15 mouse cellular contexts compared by ENCODE assay signal in genomic region chr2:70642971-70643565, GRCm38 (mm10). TPM values are rescaled to one million over a fixed set of nuclear protein-coding genes. Genes with fewer than 3 reads are reported as not detected.
DNase-seq lines count a peak whose midpoint lies in the region; ATAC-seq and TF ChIP-seq lines count a peak whose summit lies in the region.
"Had no signal": no experiment of that assay in that cellular context is flagged by ENCODE, and none has a peak within 500 bp of the region (broad histone marks: within the 10 kb centered on the region; RNA-seq: fewer than 3 reads in every experiment).

No protein-coding gene starts in this region.

- no peak for TF ChIP-seq CTCF in gastrocnemius, adult 2 months (IDR thresholded peaks at IDR 0.05)
- TF ChIP-seq CTCF in lung, embryonic 14.5 days (IDR thresholded peaks at IDR 0.05; ENCODE audit: low read depth): no peak

- H3K27me3 ChIP-seq in lung, embryonic 14.5 days (ENCODE audit: insufficient read depth, low read length): no peaks in the 10 kb centered on the region
- no peaks in the 10 kb centered on the region for H3K27me3 ChIP-seq in midbrain, embryonic 14.5 days (ENCODE audit: control insufficient read depth, insufficient read depth, low read length)
- H3K27me3 ChIP-seq: Patski had no signal

- H3K36me3 ChIP-seq in lung, embryonic 14.5 days (ENCODE audit: insufficient read depth): no peaks in the 10 kb centered on the region
- H3K36me3 ChIP-seq in midbrain, embryonic 14.5 days (ENCODE audit: control insufficient read depth, insufficient read depth, low read length): no peaks in the 10 kb centered on the region
- H3K36me3 ChIP-seq: limb, embryonic 10.5 days had no signal

- no peak for ATAC-seq in lung, embryonic 14.5 days (ENCODE audit: insufficient read depth)
- no peak for ATAC-seq in midbrain, embryonic 14.5 days (ENCODE audit: low FRiP score, low TSS enrichment)
- no peak for ATAC-seq in megakaryocyte, adult 5-6 weeks (ENCODE audit: poor library complexity, severe bottlenecking)
- ATAC-seq: intestine, postnatal 0 days; Patski had no signal

- H3K27ac ChIP-seq in gastrocnemius, adult 2 months: peak overlapping the region; percentile 56; the same call in 1 of the 2 replicates
- H3K27ac ChIP-seq in lung, embryonic 14.5 days (ENCODE audit: low read depth): no peak overlapping the region
- no peak overlapping the region for H3K27ac ChIP-seq in midbrain, embryonic 14.5 days (replicated peaks; ENCODE audit: low read depth, low read length)
- H3K27ac ChIP-seq: limb, embryonic 10.5 days had no signal

- no peak overlapping the region; the same call in 1 of the 2 replicates for H3K4me3 ChIP-seq in gastrocnemius, adult 2 months
- H3K4me3 ChIP-seq in lung, embryonic 14.5 days (ENCODE audit: low read depth, low read length): no peak overlapping the region
- H3K4me3 ChIP-seq in midbrain, embryonic 14.5 days (replicated peaks; ENCODE audit: low read depth, low read length): no peak overlapping the region
- H3K4me3 ChIP-seq: erythroblast, embryonic 14.5 days; limb, embryonic 10.5 days had no signal

- DNase-seq in gastrocnemius, adult 2 months: peak; percentile 22
- no peak for DNase-seq in gastrocnemius, postnatal 10 days
- DNase-seq in lung, embryonic 14.5 days: peak; percentile 44
- no peak for DNase-seq in lung, adult 18-20 months
- DNase-seq in embryo, embryonic 10.5 days (ENCODE audit: low spot score): peak; percentile 46
- peak; percentile 29 for DNase-seq in midbrain, embryonic 14.5 days
- DNase-seq in left cerebral cortex, adult 8-10 months (ENCODE audit: low spot score in 2 of 2): no peak
- DNase-seq: cerebellum, postnatal 25 days; right cerebral cortex, postnatal 4 days had no signal

- intact Hi-C loops in gastrocnemius, adult 2 months (cut with DNase I): no loop called here

- WGBS in lung, embryonic 14.5 days: 50% methylated on average over 16 of the region's 16 CpGs
- WGBS in midbrain, embryonic 14.5 days: 60% methylated on average over 16 of the region's 16 CpGs

- H3K4me2 ChIP-seq in lung, embryonic 14.5 days: no peak overlapping the region
- H3K4me2 ChIP-seq in midbrain, embryonic 14.5 days (ENCODE audit: low read length): no peak overlapping the region

- no peak overlapping the region for H3K9ac ChIP-seq in lung, embryonic 14.5 days
- no peak overlapping the region for H3K9ac ChIP-seq in midbrain, embryonic 14.5 days (replicated peaks; ENCODE audit: low read length)

- H3K4me1 ChIP-seq in lung, embryonic 14.5 days (ENCODE audit: insufficient read depth): no peaks in the 10 kb centered on the region
- H3K4me1 ChIP-seq in midbrain, embryonic 14.5 days (ENCODE audit: control insufficient read depth, insufficient read depth, low read length): no peaks in the 10 kb centered on the region

- H3K9me3 ChIP-seq in lung, embryonic 14.5 days (ENCODE audit: low read depth, low read length): no peaks in the 10 kb centered on the region
- H3K9me3 ChIP-seq in midbrain, embryonic 14.5 days (ENCODE audit: control insufficient read depth, low read length): no peaks in the 10 kb centered on the region
- H3K9me3 ChIP-seq: limb, embryonic 10.5 days had no signal

RNA-seq across cellular contexts. Expression of gene Gorasp2, which starts 18.3 kb away (rescaled TPM):
- 10 to 100 TPM; 77.9 to 78.6 TPM for total RNA-seq in gastrocnemius, adult 2 months (2021)
- total RNA-seq in gastrocnemius, postnatal 10 days (2021): 10 to 100 TPM; 69.5 to 73.9 TPM
- polyA plus RNA-seq in lung, embryonic 14.5 days (2014; fragmentation: Nextera tagmentation; extraction: Ambion mirVana): 203 and 208 TPM in 2 replicates
- 114 and 143 TPM in 2 replicates for polyA plus RNA-seq in midbrain, embryonic 14.5 days (2014; fragmentation: Nextera tagmentation; extraction: Ambion mirVana)
- total RNA-seq in megakaryocyte, adult 5-6 weeks (2015): 130 and 146 TPM in 2 replicates
- total RNA-seq in megakaryocyte, adult 5-6 weeks (2017): 46.2 and 51.1 TPM in 2 replicates
- 10 to 100 TPM; 92.2 to 97.7 (median 96.2) TPM for total RNA-seq in left cerebral cortex, adult 8-10 months (2022)

RNA-seq across cellular contexts. Expression of gene Gm26558, which starts 18.8 kb away (rescaled TPM):
- total RNA-seq in gastrocnemius, adult 2 months (2021): not detected
- not detected for total RNA-seq in gastrocnemius, postnatal 10 days (2021)
- 5.1 and 5.3 TPM in 2 replicates for polyA plus RNA-seq in lung, embryonic 14.5 days (2014; fragmentation: Nextera tagmentation; extraction: Ambion mirVana)
- 4.3 and 6.2 TPM in 2 replicates for polyA plus RNA-seq in midbrain, embryonic 14.5 days (2014; fragmentation: Nextera tagmentation; extraction: Ambion mirVana)
- total RNA-seq in megakaryocyte, adult 5-6 weeks (2015): not detected in 2 replicates
- total RNA-seq in megakaryocyte, adult 5-6 weeks (2017): not detected in 2 replicates
- total RNA-seq in left cerebral cortex, adult 8-10 months (2022): under 1 TPM in 3 of 4 experiments, not detected in 1; 0.46 to 0.94 (median 0.74) TPM
- total RNA-seq: neutrophil, adult 5-6 weeks had no signal
- polyA plus RNA-seq: erythroblast, embryonic 14.5 days had no signal

Comparison
In these comparisons a context has a peak if more than half of its experiments do, and no peak if none do; other contexts are left out.
1. DNase-seq: peak in gastrocnemius, adult 2 months (single experiment), lung, embryonic 14.5 days (single experiment), embryo, embryonic 10.5 days (single experiment) and midbrain, embryonic 14.5 days (single experiment); none in gastrocnemius, postnatal 10 days (single experiment), lung, adult 18-20 months (0 of 2) and left cerebral cortex, adult 8-10 months (0 of 2).